Mouse (Mus musculus) midbrain, embryonic 16.5 days (tissue): ENCODE measurements at regions not wholly inside any gene's neighbourhood (a gene's known extent, or its start where the extent isn't known, plus 50 kb on each side); places are given as distances from the start of the nearest gene placed in this dataset.

Experiments
- ATAC-seq: fragments of 200-750 bp; cut with Nextera tagmentation; 2 replicates; pipeline ENCODE4 v1.8.0; 2017; ENCODE audit warnings: moderate TSS enrichment
- H3K27ac ChIP-seq: fragments of 300-500 bp; sonication (generic); 2 replicates; pipeline ENCODE4 v1.5.1; 2014; ENCODE audit warnings: mild to moderate bottlenecking, low read length, mixed read lengths
- H3K27me3 ChIP-seq: fragments of 300-500 bp; sonication (generic); 2 replicates; pipeline ENCODE4 v1.6.1; 2014; ENCODE audit warnings: low read depth, low read length, mixed read lengths; ENCODE audit not compliant: control insufficient read depth, insufficient read depth
- H3K36me3 ChIP-seq: fragments of 300-500 bp; sonication (generic); 2 replicates; pipeline ENCODE4 v1.6.1; 2014; ENCODE audit warnings: mild to moderate bottlenecking, low read length, moderate library complexity, mixed read lengths; ENCODE audit not compliant: control insufficient read depth, insufficient read depth
- H3K4me1 ChIP-seq: fragments of 300-500 bp; sonication (generic); 2 replicates; pipeline ENCODE4 v1.6.1; 2014; ENCODE audit warnings: mild to moderate bottlenecking, low read length, mixed read lengths; ENCODE audit not compliant: control insufficient read depth, insufficient read depth
- H3K4me2 ChIP-seq: fragments of 300-500 bp; sonication (generic); 2 replicates; pipeline ENCODE4 v1.6.1; 2014; ENCODE audit warnings: mild to moderate bottlenecking, low read length, mixed read lengths
- H3K4me3 ChIP-seq: fragments of 300-500 bp; sonication (generic); 2 replicates; pipeline ENCODE4 v1.5.1; 2014; ENCODE audit warnings: low read depth, mild to moderate bottlenecking, low read length, moderate library complexity, mixed read lengths
- H3K9ac ChIP-seq: fragments of 300-500 bp; sonication (generic); 2 replicates; pipeline ENCODE4 v1.6.1; 2014; ENCODE audit warnings: low read depth, low read length, mixed read lengths
- H3K9me3 ChIP-seq: fragments of 300-500 bp; sonication (generic); replicated peaks from 2 replicates; pipeline ENCODE4 v1.6.1; 2014; ENCODE audit warnings: mild to moderate bottlenecking, low read length, mixed read lengths; ENCODE audit not compliant: control insufficient read depth, poor library complexity, severe bottlenecking
- WGBS: fragments of 180-500 bp; shearing (Covaris S2); extraction: QIAGEN DNeasy Blood & Tissue Kit; methylation state at CpG from one replicate; pipeline ENCODE4 v1.1.7; 2014; 5-methylcytosine and 5-hydroxymethylcytosine counted together

GRCm38 (mm10) chr4:7597671-7598390 is 641.0 kb downstream of the Car8 start:
- ATAC-seq: no peak
- 64% methylated on average over 4 of the region's 4 CpGs for WGBS
- H3K4me1 ChIP-seq: no peaks in the 10 kb centered on the region
- H3K9ac ChIP-seq: no peak overlapping the region
- H3K36me3 ChIP-seq: no peaks in the 10 kb centered on the region
- no peak overlapping the region for H3K27ac ChIP-seq
- no peak overlapping the region for H3K4me3 ChIP-seq
- H3K9me3 ChIP-seq: no peaks in the 10 kb centered on the region
- H3K4me2 ChIP-seq: no peak overlapping the region
- H3K27me3 ChIP-seq: no peaks in the 10 kb centered on the region

- Histone ChIP-seq H3K4me1 (no peaks in the 10 kb centered on the region), H3K27me3 (no peaks in the 10 kb centered on the region), H3K4me2 (no peak overlapping the region), H3K9me3 (no peaks in the 10 kb centered on the region), H3K9ac (no peak overlapping the region), H3K4me3 (no peak overlapping the region), H3K27ac (no peak overlapping the region), H3K36me3 (no peaks in the 10 kb centered on the region)
- 84% methylated on average over 4 of the region's 4 CpGs for WGBS
- ATAC-seq: no peak
Observed at GRCm38 (mm10) chr4:7596116-7596515, 642.7 kb downstream of the Car8 start.

GRCm38 (mm10) chr4:7583851-7584250 is 655.0 kb downstream of the Car8 start:
- no peak overlapping the region for H3K4me2 ChIP-seq
- H3K27me3 ChIP-seq: no peaks in the 10 kb centered on the region
- no peak for ATAC-seq
- H3K4me1 ChIP-seq: peaks cover 17% of the 10 kb centered on the region
- WGBS: 61% methylated on average over 4 of the region's 4 CpGs
- no peaks in the 10 kb centered on the region for H3K9me3 ChIP-seq
- H3K9ac ChIP-seq: no peak overlapping the region
- H3K27ac ChIP-seq: no peak overlapping the region
- no peaks in the 10 kb centered on the region for H3K36me3 ChIP-seq
- H3K4me3 ChIP-seq: no peak overlapping the region

- Histone ChIP-seq H3K27me3 (no peaks in the 10 kb centered on the region), H3K4me1 (peaks cover 17% of the 10 kb centered on the region), H3K4me2 (no peak overlapping the region), H3K27ac (peak overlapping the region; percentile 86), H3K9ac (no peak overlapping the region), H3K4me3 (no peak overlapping the region), H3K9me3 (no peaks in the 10 kb centered on the region), H3K36me3 (no peaks in the 10 kb centered on the region)
- WGBS: 18% methylated on average over 4 of the region's 4 CpGs
- no peak for ATAC-seq
Observed at GRCm38 (mm10) chr4:7581931-7582330, 656.9 kb downstream of the Car8 start.

- Histone ChIP-seq H3K36me3 (no peaks in the 10 kb centered on the region), H3K27me3 (no peaks in the 10 kb centered on the region), H3K4me3 (no peak overlapping the region), H3K27ac (peak overlapping the region; percentile 86), H3K4me1 (peaks cover 17% of the 10 kb centered on the region), H3K9me3 (no peaks in the 10 kb centered on the region), H3K4me2 (peak overlapping the region; percentile 32), H3K9ac (0 out of 2 replicates have a peak overlapping the region, but pooled peaks have one; percentile 15)
- 9% methylated on average over 8 of the region's 8 CpGs for WGBS
- peak; percentile 61 for ATAC-seq
Observed at GRCm38 (mm10) chr4:7581220-7581916, 657.5 kb downstream of the Car8 start.

- ATAC-seq: peak; percentile 84
- peak overlapping the region; percentile 31 for H3K4me2 ChIP-seq
- H3K4me3 ChIP-seq: no peak overlapping the region
- H3K4me1 ChIP-seq: peaks cover 17% of the 10 kb centered on the region
- no peaks in the 10 kb centered on the region for H3K9me3 ChIP-seq
- H3K9ac ChIP-seq: no peak overlapping the region
- peak overlapping the region; percentile 86 for H3K27ac ChIP-seq
- H3K36me3 ChIP-seq: no peaks in the 10 kb centered on the region
- WGBS: 33% methylated on average over 10 of the region's 10 CpGs
- no peaks in the 10 kb centered on the region for H3K27me3 ChIP-seq
Observed at GRCm38 (mm10) chr4:7580554-7581219, 658.2 kb downstream of the Car8 start.

GRCm38 (mm10) chr4:7574011-7574410 is 664.8 kb downstream of the Car8 start:
- 53% methylated on average over 2 of the region's 2 CpGs for WGBS
- H3K4me1 ChIP-seq: no peaks in the 10 kb centered on the region
- ATAC-seq: no peak

GRCm38 (mm10) chr4:7567687-7568393 is 671.0 kb downstream of the Car8 start:
- Histone ChIP-seq H3K4me1 (peaks cover 3% of the 10 kb centered on the region), H3K36me3 (no peaks in the 10 kb centered on the region), H3K9ac (no peak overlapping the region), H3K27ac (peak overlapping the region; percentile 65), H3K9me3 (no peaks in the 10 kb centered on the region), H3K27me3 (no peaks in the 10 kb centered on the region), H3K4me2 (0 out of 2 replicates have a peak overlapping the region, but pooled peaks have one; percentile 23), H3K4me3 (no peak overlapping the region)
- WGBS: 43% methylated on average over 6 of the region's 6 CpGs
- peak; percentile 86 for ATAC-seq

More at GRCm38 (mm10) chr4:7574011-7574410, 664.8 kb downstream of the Car8 start:
- H3K36me3 ChIP-seq: no peaks in the 10 kb centered on the region
- H3K4me2 ChIP-seq: no peak overlapping the region
- no peak overlapping the region for H3K4me3 ChIP-seq
- no peak overlapping the region for H3K9ac ChIP-seq
- no peaks in the 10 kb centered on the region for H3K27me3 ChIP-seq
- H3K27ac ChIP-seq: no peak overlapping the region
- no peaks in the 10 kb centered on the region for H3K9me3 ChIP-seq
